Mouse (Mus musculus) E14TG2a.4 (cell line): ENCODE results near the gene Ttf2.

Experiments used
- CTCF ChIP-seq: conservative IDR thresholded peaks from 2 replicates; pipeline ENCODE4 v1.5.1; 2014; ENCODE audit warnings: low read length
- POU5F1 ChIP-seq: IDR thresholded peaks from 2 replicates; pipeline ENCODE4 v1.6.1; 2014; ENCODE audit warnings: low read length, borderline replicate concordance

- TF ChIP-seq CTCF (peak; percentile 57), POU5F1 (no peak)
These were observed 5.5 kb downstream of the Ttf2 start for GRCm38 (mm10) chr3:100963849-100964542.
